Mouse (Mus musculus) cerebellum, adult 9-10 months (tissue): Measurements from ENCODE around the gene Cubn.

Experiments
- DNase-seq: peaks from one replicate; pipeline ENCODE4 v3.0.0; 2022

Cubn gene

GRCm38 (mm10) chr2:13407272-13407671 lies 84.3 kb downstream of the Cubn start:
- DNase-seq, result no peak

GRCm38 (mm10) chr2:13404986-13405678 lies 86.5 kb downstream of the Cubn start:
- no peak for DNase-seq

GRCm38 (mm10) chr2:13400831-13401230 lies 90.8 kb downstream of the Cubn start:
- DNase-seq, result no peak

- no peak for DNase-seq
Measured at GRCm38 (mm10) chr2:13399480-13400072, 92.0 kb downstream of the Cubn start.

- peak; percentile 6 for DNase-seq
Measured at GRCm38 (mm10) chr2:13398955-13399354, 92.7 kb downstream of the Cubn start.

- no peak for DNase-seq
Measured at GRCm38 (mm10) chr2:13398551-13398950, 93.1 kb downstream of the Cubn start.

- DNase-seq, result no peak
Measured at GRCm38 (mm10) chr2:13396124-13396540, 95.5 kb downstream of the Cubn start.

- no peak for DNase-seq
Measured at GRCm38 (mm10) chr2:13391018-13391417, 100.6 kb downstream of the Cubn start.

GRCm38 (mm10) chr2:13386631-13387030 lies 105.0 kb downstream of the Cubn start:
- DNase-seq, result no peak

- no peak for DNase-seq
Measured at GRCm38 (mm10) chr2:13385542-13386345, 105.9 kb downstream of the Cubn start.

GRCm38 (mm10) chr2:13384775-13385541 lies 106.7 kb downstream of the Cubn start:
- no peak for DNase-seq

GRCm38 (mm10) chr2:13376166-13376565 lies 115.4 kb downstream of the Cubn start:
- DNase-seq, result no peak

- no peak for DNase-seq
Measured at GRCm38 (mm10) chr2:13373291-13373690, 118.3 kb downstream of the Cubn start.

- DNase-seq, result no peak
Measured at GRCm38 (mm10) chr2:13372825-13373224, 118.8 kb downstream of the Cubn start.

GRCm38 (mm10) chr2:13372256-13372824 lies 119.3 kb downstream of the Cubn start:
- no peak for DNase-seq

GRCm38 (mm10) chr2:13371797-13372170 lies 119.8 kb downstream of the Cubn start:
- no peak for DNase-seq

GRCm38 (mm10) chr2:13371072-13371796 lies 120.4 kb downstream of the Cubn start:
- no peak for DNase-seq

- DNase-seq, result no peak
Measured at GRCm38 (mm10) chr2:13370556-13370955, 121.1 kb downstream of the Cubn start.

- DNase-seq, result no peak
Measured at GRCm38 (mm10) chr2:13368517-13368916, 123.1 kb downstream of the Cubn start.

GRCm38 (mm10) chr2:13357885-13358552 lies 133.6 kb downstream of the Cubn start:
- DNase-seq, result no peak

GRCm38 (mm10) chr2:13352775-13353174 lies 138.8 kb downstream of the Cubn start:
- DNase-seq, result no peak
